Mouse (Mus musculus) embryonic facial prominence, embryonic 11.5 days (tissue): Measurements from ENCODE around the gene Col6a5. TPM values are rescaled to one million over a fixed set of nuclear protein-coding genes. Genes with fewer than 3 reads are reported as not detected.

ENCODE experiments used
- ATAC-seq: fragments of 200-750 bp; cut with Nextera tagmentation; replicated peaks from 2 replicates; pipeline ENCODE4 v1.8.0; 2017; ENCODE audit warnings: low read depth; ENCODE audit not compliant: insufficient number of reproducible peaks, low FRiP score, low TSS enrichment
- DNase-seq: peaks from one replicate; pipeline ENCODE4 v3.0.0-alpha.2; 2015; ENCODE audit warnings: low spot score
- H3K27ac ChIP-seq: fragments of 300-500 bp; sonication (generic); replicated peaks from 2 replicates; pipeline ENCODE4 v1.5.1; 2014; ENCODE audit warnings: mild to moderate bottlenecking, low read depth, low read length, control low read depth
- H3K27me3 ChIP-seq: fragments of 300-500 bp; sonication (generic); 2 replicates; pipeline ENCODE4 v1.6.1; 2014; ENCODE audit warnings: mild to moderate bottlenecking, low read length, moderate library complexity, mixed read lengths; ENCODE audit not compliant: control insufficient read depth, insufficient read depth
- H3K36me3 ChIP-seq: fragments of 300-500 bp; sonication (generic); replicated peaks from 2 replicates; pipeline ENCODE4 v1.6.1; 2014; ENCODE audit warnings: low read depth, mild to moderate bottlenecking, low read length, moderate library complexity, mixed read lengths; ENCODE audit not compliant: control insufficient read depth, insufficient read depth
- H3K4me1 ChIP-seq: fragments of 300-500 bp; sonication (generic); 2 replicates; pipeline ENCODE4 v1.6.1; 2014; ENCODE audit warnings: low read length, mixed read lengths; ENCODE audit not compliant: control insufficient read depth, insufficient read depth
- H3K4me2 ChIP-seq: fragments of 300-500 bp; sonication (generic); 2 replicates; pipeline ENCODE4 v1.6.1; 2014; ENCODE audit warnings: low read depth, mild to moderate bottlenecking, control low read depth, low read length, moderate library complexity
- H3K4me3 ChIP-seq: fragments of 300-500 bp; sonication (generic); 2 replicates; pipeline ENCODE4 v1.5.1; 2014; ENCODE audit warnings: low read depth, low read length, control low read depth
- H3K9ac ChIP-seq: fragments of 300-500 bp; sonication (generic); replicated peaks from 2 replicates; pipeline ENCODE4 v1.6.1; 2014; ENCODE audit warnings: mild to moderate bottlenecking, control low read depth, low read length
- H3K9me3 ChIP-seq: fragments of 300-500 bp; sonication (generic); replicated peaks from 2 replicates; pipeline ENCODE4 v1.6.1; 2016; ENCODE audit warnings: mild to moderate bottlenecking, low read length, inconsistent platforms, mixed read lengths; ENCODE audit not compliant: control insufficient read depth
- WGBS: fragments of 180-500 bp; shearing (Covaris S2); extraction: QIAGEN DNeasy Blood & Tissue Kit; methylation state at CpG from one replicate; pipeline ENCODE4 v1.1.7; 2014; 5-methylcytosine and 5-hydroxymethylcytosine counted together
- polyA plus RNA-seq: library from polyadenylated mRNA; unstranded; fragments of >200 nt; fragmentation: Nextera tagmentation; extraction: Ambion mirVana; gene quantifications from 2 replicates; pipeline ENCODE4 v1.2.1, GENCODE M21; 2014

Gene Col6a5
- polyA plus RNA-seq, 1 experiment from 2014 or later = 0.38 TPM

DNA sequence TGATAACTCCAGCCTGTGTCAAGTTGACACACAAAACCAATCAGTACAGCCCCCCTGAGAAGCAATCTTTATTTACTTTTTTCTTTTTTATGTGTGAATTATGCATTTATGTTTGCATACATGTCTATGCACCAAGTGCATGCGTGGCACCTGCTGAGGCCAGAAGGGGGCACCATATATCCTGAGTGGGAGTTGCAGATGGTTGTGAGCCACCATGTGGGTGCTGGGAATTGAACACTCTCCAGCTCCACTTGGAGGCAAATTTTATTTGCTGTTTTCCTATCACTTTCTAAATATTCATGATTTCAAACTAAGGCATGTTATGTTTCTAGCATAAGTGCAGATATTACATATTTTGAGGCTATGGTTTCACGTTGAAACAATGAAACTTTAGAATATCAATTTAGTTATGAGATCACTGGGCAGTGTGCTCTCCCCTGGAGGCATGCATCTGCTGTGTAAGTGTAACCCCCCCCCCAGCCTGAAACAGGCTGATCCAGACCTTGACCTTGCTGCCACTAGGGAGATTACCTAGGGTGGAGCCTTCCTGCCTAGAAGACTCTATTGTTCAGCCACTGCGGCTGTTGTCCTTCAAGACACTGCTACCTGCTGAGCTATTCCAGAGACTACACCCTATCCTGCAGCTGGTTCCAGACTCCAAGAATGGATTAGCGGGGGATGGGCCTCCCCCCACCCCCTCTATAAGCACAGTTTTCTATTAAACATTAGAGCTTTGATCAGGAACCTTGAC lies 121.9 kb downstream of the Col6a5 start:
- no peak for ATAC-seq
- WGBS = 85% methylated on average over 4 of the region's 4 CpGs

DNA sequence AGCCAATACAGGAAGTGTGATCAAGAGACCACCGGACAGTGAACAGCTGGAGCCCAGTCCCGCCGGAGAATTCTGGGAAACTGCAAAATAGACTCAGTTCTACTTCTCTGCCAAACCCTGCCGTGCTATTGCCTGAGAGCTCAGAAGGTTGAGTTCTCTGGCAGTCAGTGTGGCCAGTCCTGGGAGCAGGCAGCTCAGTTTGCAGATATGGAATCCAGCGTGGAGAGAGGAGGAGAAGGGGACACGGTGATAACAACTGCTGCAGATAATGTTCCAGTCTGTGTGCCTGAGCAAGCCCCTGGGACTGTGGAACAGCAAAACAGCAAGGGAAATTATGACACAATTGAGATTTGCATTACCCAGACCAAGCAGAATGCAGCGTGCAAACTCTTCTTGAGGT lies 124.9 kb downstream of the Col6a5 start:
- ATAC-seq = no peak; the same call in 1 of the 2 replicates
- no peaks in the 10 kb centered on the region for H3K27me3 ChIP-seq
- H3K9ac ChIP-seq = no peak overlapping the region
- no peak overlapping the region for H3K4me3 ChIP-seq
- H3K4me1 ChIP-seq = no peaks in the 10 kb centered on the region
- no peak for DNase-seq
- H3K27ac ChIP-seq = no peak overlapping the region
- 72% methylated on average over 7 of the region's 7 CpGs for WGBS
- no peak overlapping the region for H3K4me2 ChIP-seq
- no peaks in the 10 kb centered on the region for H3K9me3 ChIP-seq
- H3K36me3 ChIP-seq = no peaks in the 10 kb centered on the region

More for the DNA sequence above, 121.9 kb downstream of the Col6a5 start:
- Histone ChIP-seq H3K4me1 (no peaks in the 10 kb centered on the region), H3K4me3 (no peak overlapping the region), H3K9me3 (no peaks in the 10 kb centered on the region), H3K4me2 (no peak overlapping the region), H3K9ac (no peak overlapping the region), H3K27me3 (no peaks in the 10 kb centered on the region), H3K36me3 (no peaks in the 10 kb centered on the region), H3K27ac (no peak overlapping the region)
- DNase-seq = no peak

DNA sequence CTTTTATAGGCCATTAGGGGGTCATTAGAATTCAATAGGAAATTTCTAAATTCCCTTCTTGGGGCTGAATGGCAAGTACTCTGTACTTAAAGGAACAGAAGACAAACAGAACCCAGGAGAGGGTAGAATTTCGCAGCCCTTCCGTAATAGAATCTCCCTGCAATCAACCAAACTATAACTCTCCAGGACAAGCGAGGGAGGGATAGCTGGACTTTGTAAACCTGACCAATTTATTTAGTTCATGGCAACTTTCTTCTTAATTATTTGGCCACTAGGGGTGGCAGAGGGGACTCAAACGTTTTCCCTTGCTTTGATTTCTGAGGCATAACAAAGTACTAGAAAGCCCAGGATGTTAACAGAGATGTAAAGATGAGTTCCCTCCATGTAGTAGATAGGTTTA lies 125.6 kb downstream of the Col6a5 start:
- WGBS = 40% methylated on average over 4 of the region's 4 CpGs
- no peak overlapping the region for H3K4me3 ChIP-seq
- H3K27me3 ChIP-seq = no peaks in the 10 kb centered on the region
- H3K4me1 ChIP-seq = no peaks in the 10 kb centered on the region
- ATAC-seq (no peak), DNase-seq (peak; percentile 37)
- H3K36me3 ChIP-seq = no peaks in the 10 kb centered on the region
- no peak overlapping the region for H3K27ac ChIP-seq
- H3K9me3 ChIP-seq = no peaks in the 10 kb centered on the region
- H3K9ac ChIP-seq = no peak overlapping the region
- no peak overlapping the region for H3K4me2 ChIP-seq

DNA sequence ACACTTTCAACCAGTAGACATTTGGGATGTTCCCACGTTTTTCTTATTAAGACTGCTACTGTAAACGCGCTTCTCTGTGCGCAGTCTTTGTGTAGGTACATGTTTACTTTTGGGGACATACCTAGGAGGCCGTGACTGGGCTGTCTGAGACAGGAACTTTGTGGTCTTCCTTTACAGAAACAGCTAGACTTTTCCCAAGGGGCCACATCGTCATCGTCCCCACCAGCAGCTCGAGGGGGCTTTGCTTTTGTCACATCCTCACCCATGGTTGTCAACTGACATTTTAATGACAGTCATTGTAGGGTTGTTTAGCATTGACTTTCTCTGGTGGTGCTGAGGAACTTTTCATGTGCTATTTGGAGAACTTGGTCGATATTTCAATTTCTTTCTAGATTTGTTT lies 129.2 kb downstream of the Col6a5 start:
- Histone ChIP-seq H3K27me3 (peaks cover 3% of the 10 kb centered on the region; the same call in 1 of the 2 replicates), H3K36me3 (no peaks in the 10 kb centered on the region), H3K9me3 (no peaks in the 10 kb centered on the region), H3K4me1 (peaks cover 3% of the 10 kb centered on the region; the same call in 1 of the 2 replicates), H3K27ac (no peak overlapping the region), H3K4me3 (no peak overlapping the region), H3K4me2 (no peak overlapping the region), H3K9ac (no peak overlapping the region)
- DNase-seq (no peak), ATAC-seq (no peak)
- 85% methylated on average over 9 of the region's 9 CpGs for WGBS

DNA sequence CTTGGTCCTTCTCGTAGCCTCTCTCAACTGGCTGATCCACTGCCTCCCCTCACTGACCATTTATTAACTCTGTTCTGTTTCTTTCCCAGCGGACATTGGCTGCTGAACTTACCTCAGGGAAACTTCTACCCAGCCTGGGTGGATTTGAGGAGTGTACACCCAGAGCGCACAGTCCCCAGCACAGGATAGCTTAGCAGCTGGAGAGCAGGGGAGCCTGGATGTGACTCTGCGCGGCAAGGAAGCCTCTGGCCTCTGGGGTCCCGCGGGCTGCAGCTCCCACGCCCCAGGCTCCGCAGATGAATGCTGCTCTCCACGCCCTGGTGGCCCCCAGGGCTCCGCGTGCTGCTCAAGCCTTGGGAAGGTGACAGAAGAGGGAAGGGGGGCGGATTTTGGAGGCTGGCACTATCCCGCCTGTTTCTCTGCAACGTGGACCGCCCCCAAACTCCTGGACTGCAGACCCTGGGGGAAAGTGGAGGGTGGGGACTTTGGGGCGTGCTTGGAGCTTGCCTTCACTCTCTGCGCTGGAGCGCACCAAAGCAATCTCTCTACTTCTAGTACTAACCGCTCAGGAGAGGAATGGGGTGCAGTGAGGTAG lies 132.6 kb downstream of the Col6a5 start, which contains the start of gene Col6a6:
TSS of gene Col6a6 (minus strand) at position 370 of the 595 bp plus-strand sequence.
- Histone ChIP-seq H3K27ac (no peak within 1 kb of the TSS), H3K36me3 (no peaks in the 10 kb centered on the region), H3K27me3 (peaks cover 3% of the 10 kb centered on the region; the same call in 1 of the 2 replicates), H3K4me1 (peaks cover 3% of the 10 kb centered on the region; the same call in 1 of the 2 replicates), H3K9ac (no peak within 1 kb of the TSS; the same call in 1 of the 2 replicates), H3K4me2 (peak within 1 kb of the TSS; percentile 38), H3K9me3 (no peaks in the 10 kb centered on the region), H3K4me3 (0 out of 2 replicates have a peak within 1 kb of the TSS, but pooled peaks have one; percentile 14)
- DNase-seq (peak; percentile 18), ATAC-seq (0 out of 2 replicates have a peak, but pooled peaks have one; percentile 34)
- 16% methylated on average over 20 of the region's 20 CpGs for WGBS

DNA sequence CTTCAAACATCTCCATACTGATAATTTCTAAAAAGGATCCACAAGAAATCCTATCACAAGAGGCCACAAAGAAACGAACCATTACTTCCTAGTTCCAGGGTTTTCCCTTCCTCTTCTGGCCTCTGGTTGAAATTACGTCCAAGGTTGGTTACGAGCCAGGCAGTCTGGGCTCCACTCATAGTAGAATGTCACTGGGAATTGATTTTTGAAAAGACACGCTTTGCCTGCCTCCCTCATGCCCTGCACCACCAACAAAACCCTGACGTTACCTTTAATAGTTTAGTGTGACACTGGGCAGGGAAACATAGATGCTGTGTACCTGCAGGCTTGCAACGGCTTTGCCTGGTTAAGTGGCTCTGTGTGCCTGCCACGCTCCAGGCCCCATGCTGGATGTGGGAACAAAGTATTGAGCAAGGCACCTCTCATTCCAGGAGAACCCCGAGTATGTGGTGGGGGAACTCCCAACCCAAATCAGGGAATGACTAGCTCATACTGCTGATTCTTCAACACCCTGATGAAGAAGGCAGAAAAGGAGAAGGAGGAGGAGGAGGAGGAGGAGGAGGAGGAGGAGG lies 133.3 kb downstream of the Col6a5 start:
- no peak overlapping the region for H3K4me3 ChIP-seq
- H3K4me2 ChIP-seq = no peak overlapping the region
- 76% methylated on average over 8 of the region's 8 CpGs for WGBS
- no peak for ATAC-seq
- no peaks in the 10 kb centered on the region for H3K9me3 ChIP-seq
- H3K27me3 ChIP-seq = peaks cover 3% of the 10 kb centered on the region; the same call in 1 of the 2 replicates
- no peak for DNase-seq
- no peak overlapping the region for H3K27ac ChIP-seq
- no peaks in the 10 kb centered on the region for H3K36me3 ChIP-seq
- H3K4me1 ChIP-seq = peaks cover 3% of the 10 kb centered on the region; the same call in 1 of the 2 replicates
- H3K9ac ChIP-seq = no peak overlapping the region

DNA sequence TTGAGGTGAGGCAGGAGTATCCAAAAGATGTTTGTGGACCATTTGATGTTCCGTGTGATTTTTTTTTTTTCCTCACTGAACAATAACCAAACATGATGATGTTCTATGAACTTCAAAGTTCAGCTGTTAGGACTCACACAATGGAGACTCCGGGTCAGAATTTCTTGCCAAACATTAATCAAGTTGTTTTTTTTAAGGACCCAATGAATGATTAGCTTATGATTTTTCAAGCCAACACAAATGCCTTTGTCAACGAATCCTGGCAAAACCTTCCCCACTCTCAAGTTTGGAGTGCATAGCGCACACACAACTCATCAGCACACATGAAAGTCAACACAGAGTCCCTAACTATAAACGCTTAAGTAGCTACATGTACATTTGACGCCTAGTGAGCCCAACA lies 139.7 kb downstream of the Col6a5 start:
- H3K9me3 ChIP-seq = no peaks in the 10 kb centered on the region
- H3K27me3 ChIP-seq = no peaks in the 10 kb centered on the region
- WGBS = 90% methylated on average over 6 of the region's 6 CpGs
- no peaks in the 10 kb centered on the region for H3K4me1 ChIP-seq
- DNase-seq (no peak), ATAC-seq (no peak)
- H3K9ac ChIP-seq = no peak overlapping the region
- no peak overlapping the region for H3K4me3 ChIP-seq
- H3K27ac ChIP-seq = no peak overlapping the region
- no peaks in the 10 kb centered on the region for H3K36me3 ChIP-seq
- no peak overlapping the region for H3K4me2 ChIP-seq
